Mouse (Mus musculus) ovary, postnatal 14 days (tissue): Measurements from ENCODE around the gene Tax1bp1.

Experiments used
- DNase-seq: peaks from one replicate; pipeline ENCODE4 v3.0.0; 2022; ENCODE audit warnings: low spot score

The Tax1bp1 gene

DNA sequence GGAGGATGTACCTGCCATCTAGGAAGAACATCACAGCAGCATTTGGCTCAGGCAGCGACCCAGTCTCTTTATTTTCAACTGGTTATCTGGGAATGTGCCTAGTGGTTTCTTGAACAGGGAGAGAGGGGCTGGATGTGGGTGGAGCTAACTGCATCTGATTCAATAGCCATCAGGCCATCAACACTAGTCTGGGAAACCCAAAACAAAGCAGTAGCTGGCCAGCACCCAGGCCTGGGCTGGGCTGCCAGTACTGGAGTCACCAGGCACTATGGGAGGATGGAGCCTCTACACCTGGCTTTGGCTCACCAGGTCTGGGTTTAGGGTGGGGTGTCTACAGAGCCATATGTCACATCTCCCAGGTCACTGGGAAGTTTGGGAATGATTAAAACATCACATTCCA is 83.2 kb downstream of the Tax1bp1 start:
- no peak for DNase-seq

- no peak for DNase-seq
Observed at GRCm38 (mm10) chr6:52797252-52797800, 83.8 kb downstream of the Tax1bp1 start.

- no peak for DNase-seq
Observed at GRCm38 (mm10) chr6:52802181-52802580, 88.7 kb downstream of the Tax1bp1 start.

DNA sequence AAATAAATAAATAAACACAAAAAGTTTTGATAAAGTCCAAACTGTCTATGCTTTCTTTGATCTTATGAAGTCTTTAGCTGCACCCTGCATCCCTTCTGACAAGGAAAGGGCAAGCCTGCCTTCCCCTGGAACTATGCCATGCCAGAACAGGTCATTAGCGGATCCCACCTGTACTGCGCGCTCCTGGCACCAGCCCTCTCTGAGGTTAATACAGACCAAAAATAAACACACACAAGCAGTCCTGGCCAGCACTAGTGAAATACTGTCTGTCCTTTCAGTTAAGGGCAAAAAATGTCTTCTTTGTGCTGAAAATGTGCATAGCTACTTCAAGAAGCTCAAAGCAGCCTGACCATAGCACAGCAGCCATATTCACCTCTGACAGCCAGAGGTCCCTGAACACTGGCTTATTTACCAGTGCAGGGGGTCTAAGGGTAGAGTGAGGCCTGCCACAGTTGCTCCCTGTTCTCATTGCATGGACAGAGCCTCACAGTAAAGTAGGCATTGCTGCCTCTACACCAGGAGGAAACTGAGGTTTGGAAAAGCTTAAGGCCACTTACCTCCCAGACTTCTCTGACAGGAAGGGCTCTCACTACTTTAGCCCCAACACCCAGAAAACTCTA is 91.8 kb downstream of the Tax1bp1 start:
- no peak for DNase-seq
